Mouse (Mus musculus) cortical plate, adult 2 months (tissue): ENCODE data around the gene Git2. TPM values are rescaled to one million over a fixed set of nuclear protein-coding genes. Genes with fewer than 3 reads are reported as not detected.

ENCODE experiments used
- H3K27ac ChIP-seq: fragments of 200-500 bp; 2 replicates; pipeline ENCODE4 v1.5.1; 2012; ENCODE audit warnings: low read length, control low read depth, inconsistent platforms; ENCODE audit not compliant: insufficient read depth
- H3K4me1 ChIP-seq: fragments of 200-500 bp; 2 replicates; pipeline ENCODE4 v1.6.1; 2011; ENCODE audit warnings: low read length; ENCODE audit not compliant: control insufficient read depth, insufficient read depth
- H3K4me3 ChIP-seq: fragments of 200-500 bp; 2 replicates; pipeline ENCODE4 v1.5.1; 2011; ENCODE audit warnings: mild to moderate bottlenecking, low read length, control low read depth; ENCODE audit not compliant: insufficient read depth
- CTCF ChIP-seq: fragments of 200-500 bp; IDR thresholded peaks from 2 replicates; pipeline ENCODE4 v1.5.1; 2011; ENCODE audit warnings: mild to moderate bottlenecking, control low read depth, low read length; ENCODE audit not compliant: insufficient read depth; ENCODE audit errors: extremely low read depth
- POLR2A ChIP-seq: fragments of 200-500 bp; IDR thresholded peaks from 2 replicates; pipeline ENCODE4 v1.6.1; 2011; ENCODE audit warnings: mild to moderate bottlenecking, low read length, control low read depth; ENCODE audit not compliant: insufficient read depth; ENCODE audit errors: extremely low read depth
- polyA plus RNA-seq: library from polyadenylated mRNA; depleted of rRNA; stranded (reverse); fragments of >200 nt; gene quantifications from 2 replicates; pipeline ENCODE4 v1.2.3, GENCODE M21; 2012

Git2 gene
- polyA plus RNA-seq, 1 experiment = 44.0 TPM

GRCm38 (mm10) chr5:114746886-114747285 lies 28.4 kb downstream of the Git2 start:
- Histone ChIP-seq H3K4me3 (no peak overlapping the region), H3K27ac (0 out of 2 replicates have a peak overlapping the region, but pooled peaks have one; percentile 14), H3K4me1 (no peaks in the 10 kb centered on the region)
- no peak for TF ChIP-seq CTCF
- TF ChIP-seq POLR2A = no peak

DNA sequence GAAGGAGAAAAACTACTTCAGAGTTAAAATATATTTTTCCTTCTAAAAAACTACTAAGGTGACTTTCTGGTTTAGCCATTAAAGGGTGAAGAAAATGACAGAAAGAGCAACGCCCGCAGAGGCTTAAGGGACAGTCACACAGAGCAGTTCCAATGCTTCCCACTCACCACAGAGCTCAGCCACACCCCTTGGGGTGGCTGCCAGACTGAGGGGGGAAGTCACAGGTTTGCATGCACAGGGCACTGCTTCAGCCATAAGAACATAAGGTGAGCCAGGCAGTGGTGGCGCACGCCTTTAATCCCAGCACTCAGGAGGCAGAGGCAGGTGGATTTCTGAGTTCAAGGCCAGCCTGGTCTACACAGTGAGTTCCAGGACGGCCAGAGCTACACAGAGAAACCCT lies 29.7 kb downstream of the Git2 start:
- no peaks in the 10 kb centered on the region for H3K4me1 ChIP-seq
- H3K27ac ChIP-seq = no peak overlapping the region
- TF ChIP-seq POLR2A (no peak), CTCF (no peak)
- H3K4me3 ChIP-seq = no peak overlapping the region

GRCm38 (mm10) chr5:114743697-114744090 lies 31.6 kb downstream of the Git2 start:
- no peak for TF ChIP-seq CTCF
- TF ChIP-seq POLR2A = no peak
- no peaks in the 10 kb centered on the region for H3K4me1 ChIP-seq
- H3K27ac ChIP-seq = no peak overlapping the region
- no peak overlapping the region for H3K4me3 ChIP-seq

- Histone ChIP-seq H3K4me3 (no peak overlapping the region), H3K27ac (no peak overlapping the region), H3K4me1 (no peaks in the 10 kb centered on the region)
- no peak for TF ChIP-seq CTCF
- TF ChIP-seq POLR2A = no peak
Measured at GRCm38 (mm10) chr5:114742998-114743696, 32.2 kb downstream of the Git2 start.

- TF ChIP-seq CTCF = no peak
- TF ChIP-seq POLR2A = no peak
- Histone ChIP-seq H3K4me1 (no peaks in the 10 kb centered on the region), H3K27ac (no peak overlapping the region), H3K4me3 (no peak overlapping the region)
Measured at GRCm38 (mm10) chr5:114742572-114742971, 32.7 kb downstream of the Git2 start.

DNA sequence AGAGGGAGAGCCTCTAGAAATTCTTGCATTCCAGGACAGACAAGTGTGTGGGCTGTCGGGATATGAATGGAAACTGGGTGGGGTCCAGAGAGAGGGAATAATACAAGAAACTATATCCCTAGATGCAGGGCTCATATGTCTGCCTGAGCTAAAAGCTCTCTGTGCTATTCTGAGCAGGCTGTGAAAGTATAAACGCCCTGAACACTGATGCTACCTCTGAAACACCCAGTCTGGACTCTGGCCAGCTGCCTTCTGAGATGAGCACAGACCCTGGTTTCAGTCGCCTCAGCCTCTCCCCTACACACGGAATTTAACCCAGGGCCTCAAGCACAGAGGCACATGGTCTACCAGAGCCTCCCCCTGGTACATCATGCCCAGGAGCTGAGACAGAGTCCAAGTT lies 34.7 kb downstream of the Git2 start:
- H3K4me3 ChIP-seq = no peak overlapping the region
- TF ChIP-seq CTCF (no peak), POLR2A (no peak)
- no peaks in the 10 kb centered on the region for H3K4me1 ChIP-seq
- no peak overlapping the region for H3K27ac ChIP-seq

- TF ChIP-seq CTCF (no peak), POLR2A (no peak)
- Histone ChIP-seq H3K4me1 (no peaks in the 10 kb centered on the region), H3K4me3 (no peak overlapping the region), H3K27ac (no peak overlapping the region)
Measured at GRCm38 (mm10) chr5:114738707-114739241, 36.5 kb downstream of the Git2 start.

GRCm38 (mm10) chr5:114737090-114737887 lies 38.0 kb downstream of the Git2 start:
- TF ChIP-seq POLR2A (no peak), CTCF (no peak)
- Histone ChIP-seq H3K4me3 (no peak overlapping the region), H3K27ac (no peak overlapping the region), H3K4me1 (no peaks in the 10 kb centered on the region)

DNA sequence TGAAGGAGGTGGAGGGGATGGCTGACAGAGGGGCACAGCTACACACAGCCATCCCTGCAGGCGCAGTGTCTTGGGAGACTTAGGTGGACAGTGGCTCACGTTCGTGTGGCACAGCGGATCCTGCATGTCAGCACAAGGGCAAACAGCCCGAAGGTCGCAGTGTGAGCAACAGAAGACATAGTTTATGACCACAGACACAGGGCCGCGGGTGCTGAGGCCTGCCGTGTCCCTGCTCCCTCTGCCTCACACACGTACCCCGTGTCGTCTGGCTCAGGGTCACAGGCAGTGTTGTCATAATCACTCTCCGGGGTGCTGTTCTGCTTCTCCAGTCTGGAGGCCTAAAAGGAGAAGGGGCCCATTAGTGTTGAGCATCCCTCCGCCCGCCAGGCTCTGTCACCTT lies 41.7 kb downstream of the Git2 start:
- Histone ChIP-seq H3K4me3 (no peak overlapping the region), H3K27ac (no peak overlapping the region)
- TF ChIP-seq POLR2A (no peak), CTCF (no peak)

More for the DNA sequence above, 41.7 kb downstream of the Git2 start:
- H3K4me1 ChIP-seq = no peaks in the 10 kb centered on the region
